ENCODE assay signal across 19 mouse cellular contexts in the genomic region with DNA sequence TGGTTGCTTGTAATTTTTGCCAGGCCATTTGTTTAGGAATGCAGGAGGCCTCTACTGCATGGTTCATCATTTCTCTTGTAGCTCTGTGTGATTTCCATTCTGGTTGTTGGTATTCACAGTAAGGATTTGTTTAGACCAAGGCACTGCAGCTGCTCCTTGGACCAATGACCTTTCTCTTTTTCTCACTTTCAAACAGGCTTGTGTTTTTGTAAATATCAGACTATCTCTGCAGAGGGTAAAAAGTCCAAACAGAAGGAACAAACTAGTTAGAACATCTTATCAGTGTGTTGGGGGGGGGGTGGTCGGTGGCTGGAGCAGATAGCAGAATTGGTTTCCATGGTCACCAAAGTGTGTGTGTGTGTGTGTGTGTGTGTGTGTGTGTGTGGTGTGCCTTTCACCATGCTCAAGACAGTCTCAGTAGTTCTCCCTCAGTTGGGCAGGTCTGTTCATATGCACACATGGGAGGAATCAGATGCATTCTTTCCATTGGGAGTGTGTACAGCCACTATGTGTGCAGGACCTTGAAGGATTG.
DNase-seq lines count a peak whose midpoint lies in the region; ATAC-seq lines count a peak whose summit lies in the region.
"Had no signal": no experiment of that assay in that cellular context is flagged by ENCODE, and none has a peak within 500 bp of the region (broad histone marks: within the 10 kb centered on the region; RNA-seq: fewer than 3 reads in every experiment).

No protein-coding gene starts in this region.

- H3K4me2 ChIP-seq in lung, embryonic 15.5 days: no peak overlapping the region
- no peak overlapping the region for H3K4me2 ChIP-seq in liver, embryonic 12.5 days
- no peak overlapping the region for H3K4me2 ChIP-seq in stomach, embryonic 16.5 days (ENCODE audit: low read depth, low read length)
- H3K4me2 ChIP-seq: embryonic facial prominence, embryonic 13.5 days; kidney, embryonic 15.5 days; limb, embryonic 13.5 days had no signal

- H3K27ac ChIP-seq in lung, embryonic 15.5 days: peak overlapping the region; percentile 29
- H3K27ac ChIP-seq in liver, embryonic 12.5 days: no peak overlapping the region
- peak overlapping the region; percentile 64 for H3K27ac ChIP-seq in stomach, embryonic 16.5 days (ENCODE audit: low read length)
- H3K27ac ChIP-seq: embryonic facial prominence, embryonic 13.5 days; hindbrain, embryonic 10.5 days; kidney, embryonic 15.5 days; limb, embryonic 13.5 days had no signal

- no peaks in the 10 kb centered on the region for H3K27me3 ChIP-seq in lung, embryonic 15.5 days
- H3K27me3 ChIP-seq in liver, embryonic 12.5 days (replicated peaks): no peaks in the 10 kb centered on the region
- no peaks in the 10 kb centered on the region for H3K27me3 ChIP-seq in stomach, embryonic 16.5 days (ENCODE audit: control insufficient read depth, insufficient read depth, low read length)
- H3K27me3 ChIP-seq: embryonic facial prominence, embryonic 13.5 days; kidney, embryonic 15.5 days; limb, embryonic 13.5 days; Patski had no signal

- peaks cover 19% of the 10 kb centered on the region for H3K4me1 ChIP-seq in lung, embryonic 15.5 days
- H3K4me1 ChIP-seq in liver, embryonic 12.5 days: peaks cover 14% of the 10 kb centered on the region
- H3K4me1 ChIP-seq in stomach, embryonic 16.5 days (ENCODE audit: control insufficient read depth, insufficient read depth, low read length): peaks cover 18% of the 10 kb centered on the region
- H3K4me1 ChIP-seq: hindbrain, embryonic 10.5 days; kidney, embryonic 15.5 days had no signal

- H3K36me3 ChIP-seq in lung, embryonic 15.5 days: peaks cover 10% of the 10 kb centered on the region
- H3K36me3 ChIP-seq in liver, embryonic 12.5 days: peaks cover 34% of the 10 kb centered on the region
- H3K36me3 ChIP-seq in stomach, embryonic 16.5 days (ENCODE audit: control insufficient read depth, insufficient read depth, low read length): peaks cover 9% of the 10 kb centered on the region

- H3K4me3 ChIP-seq in lung, embryonic 15.5 days: no peak overlapping the region
- H3K4me3 ChIP-seq in liver, embryonic 12.5 days: no peak overlapping the region
- H3K4me3 ChIP-seq in stomach, embryonic 16.5 days (replicated peaks; ENCODE audit: low read length): no peak overlapping the region
- H3K4me3 ChIP-seq: embryonic facial prominence, embryonic 13.5 days; hindbrain, embryonic 10.5 days; kidney, embryonic 15.5 days; limb, embryonic 13.5 days had no signal

- 0 out of 2 replicates have a peak, but pooled peaks cover 3% of the 10 kb centered on the region for H3K9me3 ChIP-seq in lung, embryonic 15.5 days
- H3K9me3 ChIP-seq in liver, embryonic 12.5 days (replicated peaks): no peaks in the 10 kb centered on the region
- 0 out of 2 replicates have a peak, but pooled peaks cover 2% of the 10 kb centered on the region for H3K9me3 ChIP-seq in stomach, embryonic 16.5 days (replicated peaks; ENCODE audit: control insufficient read depth, low read length)
- H3K9me3 ChIP-seq: embryonic facial prominence, embryonic 13.5 days; hindbrain, embryonic 10.5 days; kidney, embryonic 15.5 days had no signal

- H3K9ac ChIP-seq in lung, embryonic 15.5 days: no peak overlapping the region
- H3K9ac ChIP-seq in liver, embryonic 12.5 days: no peak overlapping the region
- no peak overlapping the region for H3K9ac ChIP-seq in stomach, embryonic 16.5 days (ENCODE audit: low read length)
- H3K9ac ChIP-seq: embryonic facial prominence, embryonic 13.5 days; kidney, embryonic 15.5 days; limb, embryonic 13.5 days had no signal

- DNase-seq in lung, postnatal 36 days: no peak
- DNase-seq in spleen, postnatal 36 days (ENCODE audit: low spot score in 2 of 2): no peak
- no peak for DNase-seq in kidney, adult 18-20 months
- DNase-seq: adrenal gland, postnatal 36 days; cerebellum, adult 8-10 months; heart, adult 11 months; lung, postnatal 14 days; midbrain, embryonic 14.5 days had no signal

- 6% methylated on average over 1 of the region's 1 CpGs for WGBS in lung, embryonic 15.5 days
- 6% methylated on average over 1 of the region's 1 CpGs for WGBS in liver, embryonic 12.5 days (ENCODE audit: insufficient replicate concordance)
- WGBS in stomach, embryonic 16.5 days: 14% methylated on average over 1 of the region's 1 CpGs

- ATAC-seq in lung, embryonic 15.5 days (ENCODE audit: borderline replicate concordance, extremely low read depth, low FRiP score, low TSS enrichment): peak; percentile 35; the same call in 1 of the 2 replicates
- ATAC-seq in common myeloid progenitor, adult 5-6 weeks (replicated peaks; ENCODE audit: low read depth, poor library complexity, severe bottlenecking): 0 out of 2 replicates have a peak, but pooled peaks have one; percentile 10
- ATAC-seq in liver, embryonic 12.5 days: peak; percentile 42; the same call in 1 of the 2 replicates
- no peak for ATAC-seq in stomach, embryonic 16.5 days (ENCODE audit: insufficient read depth, low FRiP score)
- ATAC-seq: activated CD4-positive, CD25-positive, alpha-beta regulatory T cell, adult 4 months; forebrain, embryonic 16.5 days; Patski had no signal
